Mouse (Mus musculus) Patski (cell line): ENCODE results near the gene Ddx28. TPM values are rescaled to one million over a fixed set of nuclear protein-coding genes. Genes with fewer than 3 reads are reported as not detected.
"Not testable (repeated sequence)": the region's sequence is repeated elsewhere in the genome, so short reads cannot be mapped to it uniquely, and the experiment has no call there.

Experiments used
- ATAC-seq: fragments of 100-300 bp; one replicate; pipeline ENCODE4 v1.8.0; 2021
- CTCF ChIA-PET: fragments of 350-600 bp; sonication (Branson Sonifier 250); formaldehyde crosslinking; loops from one replicate; lab custom pipeline; 2022; ENCODE audit warnings: inconsistent platforms; lab: Charles Lee
- POLR2A ChIA-PET: fragments of 350-600 bp; sonication (Branson Sonifier 250); formaldehyde crosslinking; loops from one replicate; lab custom pipeline; 2022; ENCODE audit warnings: antibody characterized with exemption, inconsistent platforms; lab: Charles Lee
- DNase-seq: peaks from one replicate; pipeline ENCODE4 v3.0.0-alpha.2; 2011; ENCODE audit warnings: low read depth, low spot score
- H3K27me3 ChIP-seq: fragments of 371-371 bp; one replicate; pipeline ENCODE4 v1.5.1; 2021
- CTCF ChIP-seq: fragments of 100-300 bp; IDR thresholded peaks from one replicate; pipeline ENCODE4 v1.5.1; 2021
- in situ Hi-C: fragments of 300-500 bp; cut with MboI; formaldehyde crosslinking; loops from 3 replicates; pipeline ENCODE4 v1.11.1; 2018; ENCODE audit warnings: low pct_unique_long_range_greater_than_20kb, mixed read lengths
- polyA plus RNA-seq: library from polyadenylated mRNA; unstranded; gene quantifications from one replicate; pipeline ENCODE4 v1.2.3, GENCODE M21; 2021

The Ddx28 gene
- polyA plus RNA-seq, 1 experiment from 2014 or later = 12.7 TPM

- DNase-seq, in situ Hi-C loops, ATAC-seq, H3K27me3 ChIP-seq: not testable (repeated sequence)
- TF ChIP-seq CTCF = peak; percentile 13
- POLR2A ChIA-PET = interaction anchor here (0.8 kb wide), 1 partner anchor 168 kb away, joined by 3 read pairs; no protein-coding TSS in a partner anchor
- CTCF ChIA-PET = interaction anchor here (0.9 kb wide), 1 partner anchor 9 kb away, joined by 3 read pairs; no protein-coding TSS in a partner anchor
Observed at GRCm38 (mm10) chr8:106012203-106012602, 521 bp upstream of the Ddx28 start.

GRCm38 (mm10) chr8:106010748-106011642 lies 687 bp downstream of the Ddx28 start:
- DNase-seq (peak; percentile 51), ATAC-seq (peak; percentile 88)
- TF ChIP-seq CTCF = no peak
- ChIA-PET POLR2A (interaction anchor here (0.6 to 0.8 kb wide), 2 partner anchors 9 to 310 kb away, joined by 3 to 4 read pairs; no protein-coding TSS in a partner anchor), CTCF (interaction anchor here (1.0 to 1.5 kb wide), 4 partner anchors 9 to 28 kb away, joined by 3 to 4 read pairs (median 3); partner anchors contain the start of gene Dus2)
- no peaks in the 10 kb centered on the region for H3K27me3 ChIP-seq
- in situ Hi-C loops = no loop called here

- H3K27me3 ChIP-seq, ATAC-seq, DNase-seq, in situ Hi-C loops: not testable (repeated sequence)
- CTCF ChIA-PET = interaction anchor here (2.2 kb wide), 1 partner anchor 17 kb away, joined by 7 read pairs; the partner anchor contains the start of gene Dus2
- POLR2A ChIA-PET = interaction anchor here (1.1 kb wide), 1 partner anchor 44 kb away, joined by 3 read pairs; no protein-coding TSS in a partner anchor
- peak; percentile 44 for TF ChIP-seq CTCF
Observed at GRCm38 (mm10) chr8:106007891-106008290, 3.8 kb downstream of the Ddx28 start.

GRCm38 (mm10) chr8:106007135-106007534 lies 4.5 kb downstream of the Ddx28 start:
- CTCF ChIA-PET = interaction anchor here (0.8 to 2.2 kb wide), 3 partner anchors 15 to 44 kb away, joined by 3 to 7 read pairs (median 3); partner anchors contain the start of gene Dus2
- peaks cover 5% of the 10 kb centered on the region for H3K27me3 ChIP-seq
- no peak for TF ChIP-seq CTCF
- POLR2A ChIA-PET = interaction anchor here (0.6 to 1.1 kb wide), 2 partner anchors 43 to 76 kb away, joined by 3 read pairs; no protein-coding TSS in a partner anchor
- in situ Hi-C loops = no loop called here
- ATAC-seq (no peak), DNase-seq (no peak)

- DNase-seq (no peak), ATAC-seq (no peak)
- POLR2A ChIA-PET = no interaction called here
- peaks cover 12% of the 10 kb centered on the region for H3K27me3 ChIP-seq
- in situ Hi-C loops = no loop called here
- CTCF ChIA-PET = interaction anchor here (1.2 kb wide), 1 partner anchor 15 kb away, joined by 3 read pairs; no protein-coding TSS in a partner anchor
- peak; percentile 15 for TF ChIP-seq CTCF
Observed at GRCm38 (mm10) chr8:106006413-106006812, 5.3 kb downstream of the Ddx28 start.

GRCm38 (mm10) chr8:106005875-106006274 lies 5.8 kb downstream of the Ddx28 start, which contains the start of gene Dpep2nb:
Dpep2nb (minus strand) TSS chr8:106005975.
- H3K27me3 ChIP-seq = peaks cover 12% of the 10 kb centered on the region
- ATAC-seq (no peak), DNase-seq (no peak)
- ChIA-PET CTCF (interaction anchor here (1.2 kb wide), 1 partner anchor 15 kb away, joined by 3 read pairs; the partner anchor contains the start of gene Dus2), POLR2A (no interaction called here)
- TF ChIP-seq CTCF = no peak
- in situ Hi-C loops = no loop called here

GRCm38 (mm10) chr8:106004538-106005207 lies 7.0 kb downstream of the Ddx28 start:
- ChIA-PET CTCF (interaction anchor here (1.2 kb wide), 1 partner anchor 14 kb away, joined by 3 read pairs; the partner anchor contains the start of gene Dus2), POLR2A (no interaction called here)
- DNase-seq = no peak
- H3K27me3 ChIP-seq = peaks cover 12% of the 10 kb centered on the region
- no peak for ATAC-seq
- TF ChIP-seq CTCF = no peak
- in situ Hi-C loops = no loop called here

- CTCF ChIA-PET = interaction anchor here (0.9 kb wide), 1 partner anchor 9 kb away, joined by 3 read pairs; no protein-coding TSS in a partner anchor
- TF ChIP-seq CTCF = no peak
- POLR2A ChIA-PET = interaction anchor here (1.4 kb wide), 1 partner anchor 9 kb away, joined by 3 read pairs; no protein-coding TSS in a partner anchor
- peaks cover 12% of the 10 kb centered on the region for H3K27me3 ChIP-seq
- DNase-seq (no peak), ATAC-seq (no peak)
- in situ Hi-C loops = no loop called here
Observed at GRCm38 (mm10) chr8:106001908-106002307, 9.8 kb downstream of the Ddx28 start.

- peaks cover 12% of the 10 kb centered on the region for H3K27me3 ChIP-seq
- in situ Hi-C loops = no loop called here
- DNase-seq = no peak
- ChIA-PET CTCF (interaction anchor here (1.4 to 2.3 kb wide), 2 partner anchors 8 to 22 kb away, joined by 3 to 7 read pairs; partner anchors contain the start of gene Dus2), POLR2A (no interaction called here)
- TF ChIP-seq CTCF = no peak
- no peak for ATAC-seq
Observed at GRCm38 (mm10) chr8:105998971-105999370, 12.7 kb downstream of the Ddx28 start.

- no peaks in the 10 kb centered on the region for H3K27me3 ChIP-seq
- ChIA-PET CTCF (no interaction called here), POLR2A (no interaction called here)
- no peak for DNase-seq
- TF ChIP-seq CTCF = no peak
- in situ Hi-C loops = no loop called here
- ATAC-seq = no peak
Observed at GRCm38 (mm10) chr8:105996359-105996758, 15.3 kb downstream of the Ddx28 start.
